Mouse (Mus musculus): ENCODE data around the gene Lmntd1. TPM values are rescaled to one million over a fixed set of nuclear protein-coding genes. Genes with fewer than 3 reads are reported as not detected.

Lmntd1 gene
- polyA plus RNA-seq, 1 experiment from 2014 or later, result 0.11 TPM

DNA sequence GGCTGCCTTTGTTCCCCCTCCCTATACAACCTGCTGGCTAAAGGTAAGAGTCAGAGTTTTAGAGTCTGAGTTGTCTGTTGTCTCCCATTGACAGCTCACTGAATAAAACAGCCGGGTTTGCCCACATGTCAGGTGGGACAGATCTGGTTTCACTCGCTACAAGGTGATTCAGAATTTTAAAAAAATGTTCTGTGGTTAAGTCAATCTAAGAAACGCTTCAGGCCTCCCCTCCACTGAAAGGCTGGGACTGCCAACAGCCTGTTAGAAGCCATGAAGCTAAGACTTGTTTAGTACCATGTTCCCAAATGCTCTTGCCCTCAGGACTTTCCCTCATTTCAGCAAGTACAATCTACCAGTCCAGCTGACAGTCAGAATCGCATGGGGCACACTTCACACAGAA, 244.8 kb downstream of the Lmntd1 start:
- H3K27ac ChIP-seq (replicated peaks), result no peak overlapping the region
- no peak overlapping the region for H3K4me3 ChIP-seq
- peaks cover 14% of the 10 kb centered on the region for H3K4me1 ChIP-seq
- DNase-seq (ENCODE audit: low spot score), result no peak
- H3K36me3 ChIP-seq, result no peaks in the 10 kb centered on the region
- no peaks in the 10 kb centered on the region for H3K9me3 ChIP-seq (replicated peaks)
- 82% methylated on average over 4 of the region's 4 CpGs for WGBS
- no peaks in the 10 kb centered on the region for H3K27me3 ChIP-seq (ENCODE audit: low read depth, poor library complexity, severe bottlenecking)

DNA sequence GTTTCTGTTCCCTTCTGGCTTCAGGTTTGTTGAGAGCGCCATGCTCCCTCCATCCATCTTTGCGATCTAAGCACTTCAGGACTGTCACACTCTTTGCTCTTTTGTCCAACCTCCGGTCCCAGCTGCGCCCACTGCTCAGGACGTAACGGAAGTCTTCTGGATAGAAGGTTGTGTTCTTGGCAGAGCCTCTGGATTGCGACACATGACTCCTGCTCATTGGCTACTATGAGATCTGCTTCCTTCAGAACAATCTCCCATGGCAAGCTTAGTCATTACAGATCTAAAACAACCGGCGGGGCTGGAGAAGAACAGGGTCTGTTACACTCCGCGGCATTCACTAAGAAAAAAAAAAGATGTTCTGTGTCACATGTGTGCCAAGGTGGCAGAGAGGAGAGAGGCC, 247.6 kb downstream of the Lmntd1 start:
- Histone ChIP-seq H3K27ac (replicated peaks) (no peak overlapping the region), H3K9me3 (replicated peaks) (no peaks in the 10 kb centered on the region), H3K36me3 (no peaks in the 10 kb centered on the region), H3K27me3 (ENCODE audit: low read depth, poor library complexity, severe bottlenecking) (0 out of 2 replicates have a peak, but pooled peaks cover 3% of the 10 kb centered on the region), H3K4me3 (no peak overlapping the region), H3K4me1 (0 out of 2 replicates have a peak, but pooled peaks cover 7% of the 10 kb centered on the region)
- no peak for DNase-seq (ENCODE audit: low spot score)
- WGBS, result 96% methylated on average over 11 of the region's 11 CpGs

DNA sequence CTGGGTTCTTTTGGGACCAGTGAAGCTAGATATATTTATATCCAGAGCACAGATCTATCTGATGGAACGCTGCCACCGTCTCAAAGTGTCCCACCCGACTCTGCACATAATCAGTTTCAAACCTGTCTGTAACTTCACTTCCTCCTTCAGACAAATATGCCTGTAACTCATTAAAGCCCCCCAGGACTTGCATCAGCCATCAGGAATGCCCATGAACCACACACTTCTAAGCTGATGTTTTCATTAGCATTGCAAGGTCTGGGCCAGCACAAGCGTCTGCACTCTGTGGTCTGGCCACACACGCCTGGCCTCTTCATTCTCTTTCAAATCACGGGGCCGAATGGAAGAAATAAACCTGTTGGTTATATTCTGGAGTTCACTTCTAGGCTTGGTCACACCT, 250.4 kb downstream of the Lmntd1 start:
- Histone ChIP-seq H3K4me3 (no peak overlapping the region), H3K27ac (replicated peaks) (no peak overlapping the region), H3K9me3 (replicated peaks) (no peaks in the 10 kb centered on the region), H3K36me3 (no peaks in the 10 kb centered on the region), H3K27me3 (ENCODE audit: low read depth, poor library complexity, severe bottlenecking) (0 out of 2 replicates have a peak, but pooled peaks cover 3% of the 10 kb centered on the region), H3K4me1 (peaks cover 6% of the 10 kb centered on the region)
- no peak for DNase-seq (ENCODE audit: low spot score)
- WGBS, result 76% methylated on average over 7 of the region's 7 CpGs

DNA sequence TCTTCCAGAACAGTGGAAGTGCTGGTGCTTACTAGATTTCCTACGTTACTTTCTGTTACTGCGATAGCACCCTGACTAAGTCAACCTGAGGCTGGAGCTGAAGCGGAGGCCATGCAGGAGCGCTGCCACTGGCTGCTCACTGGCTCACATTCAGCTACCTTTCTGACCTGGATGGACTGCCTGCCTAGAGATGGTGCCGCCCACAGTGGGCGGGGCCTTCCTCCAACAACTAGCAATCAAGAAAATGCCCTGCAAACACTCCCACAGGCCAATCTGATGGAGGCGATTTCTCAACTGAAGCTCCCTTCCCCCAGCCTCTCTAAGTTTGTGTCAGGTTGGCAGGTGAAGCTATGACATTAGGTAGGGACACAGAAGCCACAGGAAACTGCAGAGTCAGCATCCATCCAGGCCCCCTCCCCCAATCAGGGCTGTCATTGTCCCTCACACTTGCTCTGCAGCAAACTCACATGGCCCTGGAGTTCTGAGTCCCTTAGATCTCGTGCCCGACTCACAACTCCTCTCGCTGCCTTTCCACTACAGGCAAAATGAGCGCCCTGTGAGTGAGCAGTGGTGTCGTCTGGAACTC, 252.9 kb downstream of the Lmntd1 start:
- peaks cover 1% of the 10 kb centered on the region; the same call in 1 of the 2 replicates for H3K9me3 ChIP-seq (replicated peaks)
- no peak for DNase-seq (ENCODE audit: low spot score)
- H3K27me3 ChIP-seq (ENCODE audit: low read depth, poor library complexity, severe bottlenecking), result 0 out of 2 replicates have a peak, but pooled peaks cover 3% of the 10 kb centered on the region
- no peak overlapping the region for H3K4me3 ChIP-seq
- H3K27ac ChIP-seq (replicated peaks), result no peak overlapping the region
- peaks cover 6% of the 10 kb centered on the region for H3K4me1 ChIP-seq
- 69% methylated on average over 12 of the region's 12 CpGs for WGBS
- no peaks in the 10 kb centered on the region for H3K36me3 ChIP-seq

DNA sequence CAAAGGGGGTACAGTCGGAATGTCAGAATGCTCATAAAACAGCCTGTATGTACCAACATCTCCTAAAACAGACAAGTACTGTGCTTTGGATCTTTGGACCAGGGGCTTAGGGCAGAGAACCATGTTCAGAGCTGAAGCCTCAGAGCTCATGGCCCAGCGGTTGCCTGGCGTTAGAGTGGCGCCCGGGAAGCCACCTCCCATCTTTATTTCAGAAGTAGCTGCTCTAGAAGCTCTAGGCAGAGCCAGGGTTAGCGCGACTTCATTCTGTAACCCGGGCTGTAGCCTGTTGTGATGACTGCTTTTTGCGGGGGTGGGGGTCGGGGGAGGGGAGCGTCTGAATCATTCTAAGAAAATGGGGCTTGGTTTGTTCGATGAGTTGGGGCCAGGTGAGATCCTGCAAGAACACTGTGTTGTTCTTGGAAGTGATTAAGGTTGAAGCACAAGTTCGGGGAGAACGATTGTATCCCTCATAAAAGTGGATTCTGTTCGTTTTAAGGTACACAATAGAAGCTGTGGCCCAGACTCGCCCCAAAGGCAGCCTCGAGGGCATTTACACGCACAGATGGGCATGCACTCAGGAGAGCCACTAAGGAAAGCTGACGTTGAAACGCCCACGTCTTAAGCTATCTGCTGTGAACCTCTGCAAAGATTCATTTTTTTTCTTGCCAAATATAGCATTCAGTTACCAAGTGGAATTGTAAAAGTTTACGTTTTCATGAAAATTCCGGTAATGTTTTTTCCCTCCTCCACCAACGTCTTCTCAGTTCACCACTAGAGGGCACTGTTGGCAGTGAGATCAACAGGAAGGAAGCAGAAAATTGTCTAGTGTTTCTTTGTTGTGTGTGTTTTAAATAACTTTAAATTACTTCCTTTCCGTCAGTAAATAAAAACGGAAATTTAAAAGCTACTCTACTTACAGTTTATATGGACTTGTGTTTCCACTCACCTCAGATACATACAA, 254.4 kb downstream of the Lmntd1 start:
- peak; percentile 43 for DNase-seq (ENCODE audit: low spot score)
- WGBS, result 50% methylated on average over 26 of the region's 26 CpGs
- Histone ChIP-seq H3K9me3 (replicated peaks) (peaks cover 8% of the 10 kb centered on the region; the same call in 1 of the 2 replicates), H3K36me3 (no peaks in the 10 kb centered on the region), H3K27ac (replicated peaks) (peak overlapping the region; percentile 28; the same call in 1 of the 2 replicates), H3K4me1 (peaks cover 6% of the 10 kb centered on the region), H3K4me3 (no peak overlapping the region), H3K27me3 (ENCODE audit: low read depth, poor library complexity, severe bottlenecking) (0 out of 2 replicates have a peak, but pooled peaks cover 3% of the 10 kb centered on the region)

DNA sequence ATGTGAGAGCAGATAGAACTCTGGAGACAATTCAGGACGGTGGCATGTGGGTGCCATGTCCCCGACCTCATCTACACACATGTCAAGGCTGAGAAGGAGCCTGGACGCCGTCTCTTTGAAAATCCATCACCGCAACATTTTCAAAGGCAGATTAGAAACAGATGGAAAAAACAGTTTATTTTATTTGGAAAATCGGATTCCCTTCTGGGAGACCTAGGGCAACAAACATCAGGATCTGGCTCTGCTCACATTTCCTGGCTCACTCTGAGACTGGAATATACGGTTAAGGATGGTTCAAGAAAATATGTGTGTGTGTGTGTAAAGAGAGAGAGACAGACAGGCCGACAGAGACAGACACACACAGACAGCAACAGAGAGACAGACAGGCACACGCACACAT, 256.1 kb downstream of the Lmntd1 start:
- H3K4me3 ChIP-seq, result no peak overlapping the region
- H3K27ac ChIP-seq (replicated peaks), result no peak overlapping the region
- 83% methylated on average over 9 of the region's 9 CpGs for WGBS

DNA sequence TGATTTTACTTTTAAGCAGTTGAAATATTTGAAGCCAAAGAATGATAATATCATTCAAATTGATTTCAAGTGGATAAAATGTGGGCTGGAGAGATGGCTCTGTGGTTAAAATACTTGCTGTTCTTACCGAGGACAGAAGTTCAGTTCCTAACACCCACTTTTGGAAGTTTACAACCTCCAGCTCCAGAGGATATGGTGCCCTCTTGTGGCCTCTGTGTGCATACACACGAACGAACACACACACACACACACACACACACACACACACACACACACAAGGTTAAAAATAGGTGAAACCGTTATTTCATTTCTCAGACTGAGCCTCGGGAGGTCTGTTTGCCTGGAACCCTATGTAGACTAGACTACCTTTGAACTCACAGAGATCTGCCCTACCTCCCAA, 260.3 kb downstream of the Lmntd1 start:
- Histone ChIP-seq H3K27me3 (ENCODE audit: low read depth, poor library complexity, severe bottlenecking) (no peaks in the 10 kb centered on the region), H3K36me3 (no peaks in the 10 kb centered on the region), H3K27ac (replicated peaks) (no peak overlapping the region), H3K4me1 (peaks cover 8% of the 10 kb centered on the region), H3K4me3 (no peak overlapping the region), H3K9me3 (replicated peaks) (peaks cover 8% of the 10 kb centered on the region; the same call in 1 of the 2 replicates)
- DNase-seq (ENCODE audit: low spot score), result no peak
- WGBS, result 95% methylated on average over 5 of the region's 5 CpGs

More for the DNA sequence above, 256.1 kb downstream of the Lmntd1 start:
- H3K36me3 ChIP-seq, result no peaks in the 10 kb centered on the region
- no peak for DNase-seq (ENCODE audit: low spot score)
- H3K4me1 ChIP-seq, result peaks cover 6% of the 10 kb centered on the region
- H3K9me3 ChIP-seq (replicated peaks), result peaks cover 8% of the 10 kb centered on the region; the same call in 1 of the 2 replicates
- H3K27me3 ChIP-seq (ENCODE audit: low read depth, poor library complexity, severe bottlenecking), result 0 out of 2 replicates have a peak, but pooled peaks cover 3% of the 10 kb centered on the region

DNA sequence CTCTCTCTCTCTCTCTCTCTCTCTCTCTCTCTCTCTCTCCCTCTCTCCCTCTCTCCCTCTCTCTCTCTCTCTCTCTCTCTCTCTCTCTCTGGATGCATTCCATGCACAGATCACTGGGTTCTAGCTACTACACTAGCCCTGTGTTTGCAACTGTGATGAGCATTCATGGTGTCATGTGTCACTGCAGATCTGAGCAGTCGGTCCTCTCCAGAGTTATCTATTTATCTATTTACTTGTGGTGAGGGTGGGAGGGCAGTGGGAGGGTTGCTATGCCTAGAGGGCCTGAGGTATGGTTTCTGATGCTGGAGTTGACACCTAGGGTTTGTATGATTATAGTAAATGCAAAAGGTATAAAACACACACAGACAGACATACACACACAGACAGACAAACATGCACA, 261.4 kb downstream of the Lmntd1 start:
- no peak for DNase-seq (ENCODE audit: low spot score)
- Histone ChIP-seq H3K27ac (replicated peaks) (no peak overlapping the region), H3K36me3 (no peaks in the 10 kb centered on the region), H3K9me3 (replicated peaks) (peaks cover 8% of the 10 kb centered on the region; the same call in 1 of the 2 replicates), H3K4me1 (peaks cover 10% of the 10 kb centered on the region), H3K4me3 (no peak overlapping the region), H3K27me3 (ENCODE audit: low read depth, poor library complexity, severe bottlenecking) (no peaks in the 10 kb centered on the region)
- WGBS, result 50% methylated on average over 1 of the region's 1 CpGs

DNA sequence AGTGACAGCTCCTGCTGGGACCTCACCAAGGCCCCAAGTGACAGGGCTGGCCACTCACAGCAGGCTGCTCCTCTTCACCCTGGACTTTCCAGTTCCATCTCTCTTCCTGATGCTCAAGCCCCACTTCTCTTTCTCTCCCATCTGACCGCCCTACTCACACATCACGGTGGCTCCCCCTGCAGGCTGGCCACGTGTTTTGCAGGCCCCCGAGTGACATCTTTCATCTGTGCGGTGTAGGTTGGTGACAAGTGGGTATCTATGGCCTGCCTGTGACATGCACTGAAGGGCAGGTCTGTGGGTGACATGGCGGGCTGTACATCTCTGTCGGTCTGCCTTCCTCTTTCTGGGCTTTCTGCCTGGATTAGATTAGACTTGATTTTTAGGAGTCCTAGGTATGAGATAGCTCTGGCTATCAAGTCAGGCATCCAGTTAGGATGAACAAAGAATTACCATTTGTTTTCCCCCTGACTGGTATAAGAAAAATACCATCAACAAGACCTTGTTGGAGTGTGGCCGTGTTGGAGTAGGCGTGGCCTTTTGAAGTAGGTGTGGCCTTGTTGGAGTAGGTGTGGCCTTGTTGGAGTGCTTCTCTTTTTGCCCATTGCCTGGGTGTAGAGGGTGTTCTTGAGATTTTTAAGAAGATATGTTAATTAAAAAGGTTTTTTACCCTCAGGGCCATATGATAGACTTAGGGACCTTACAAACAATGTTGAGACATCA, 265.8 kb downstream of the Lmntd1 start:
- Histone ChIP-seq H3K27ac (replicated peaks) (no peak overlapping the region), H3K4me3 (no peak overlapping the region), H3K4me1 (peaks cover 12% of the 10 kb centered on the region), H3K27me3 (ENCODE audit: low read depth, poor library complexity, severe bottlenecking) (no peaks in the 10 kb centered on the region), H3K36me3 (no peaks in the 10 kb centered on the region), H3K9me3 (replicated peaks) (no peaks in the 10 kb centered on the region)
- DNase-seq (ENCODE audit: low spot score), result peak; percentile 38
- 65% methylated on average over 9 of the region's 9 CpGs for WGBS

DNA sequence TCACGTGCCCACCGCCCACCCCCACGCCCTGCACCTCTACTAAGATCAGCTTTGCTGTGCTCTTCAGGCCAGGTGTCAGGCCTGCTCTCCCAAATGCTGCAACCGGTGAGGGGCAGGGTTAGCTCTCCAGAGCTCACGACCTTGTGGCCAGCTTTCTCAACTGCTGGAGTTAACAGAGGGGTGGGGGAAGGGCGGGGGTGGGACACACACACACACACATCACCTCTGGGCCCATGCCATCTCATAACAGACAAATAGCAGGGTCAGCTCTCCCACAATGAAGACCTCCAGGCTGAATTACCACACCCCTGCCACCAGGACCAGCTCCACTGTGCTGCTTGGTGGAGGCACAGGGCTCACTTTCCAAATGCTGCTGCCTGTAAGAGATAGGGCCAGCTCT, 266.5 kb downstream of the Lmntd1 start:
- 79% methylated on average over 6 of the region's 6 CpGs for WGBS
- no peaks in the 10 kb centered on the region for H3K36me3 ChIP-seq

DNA sequence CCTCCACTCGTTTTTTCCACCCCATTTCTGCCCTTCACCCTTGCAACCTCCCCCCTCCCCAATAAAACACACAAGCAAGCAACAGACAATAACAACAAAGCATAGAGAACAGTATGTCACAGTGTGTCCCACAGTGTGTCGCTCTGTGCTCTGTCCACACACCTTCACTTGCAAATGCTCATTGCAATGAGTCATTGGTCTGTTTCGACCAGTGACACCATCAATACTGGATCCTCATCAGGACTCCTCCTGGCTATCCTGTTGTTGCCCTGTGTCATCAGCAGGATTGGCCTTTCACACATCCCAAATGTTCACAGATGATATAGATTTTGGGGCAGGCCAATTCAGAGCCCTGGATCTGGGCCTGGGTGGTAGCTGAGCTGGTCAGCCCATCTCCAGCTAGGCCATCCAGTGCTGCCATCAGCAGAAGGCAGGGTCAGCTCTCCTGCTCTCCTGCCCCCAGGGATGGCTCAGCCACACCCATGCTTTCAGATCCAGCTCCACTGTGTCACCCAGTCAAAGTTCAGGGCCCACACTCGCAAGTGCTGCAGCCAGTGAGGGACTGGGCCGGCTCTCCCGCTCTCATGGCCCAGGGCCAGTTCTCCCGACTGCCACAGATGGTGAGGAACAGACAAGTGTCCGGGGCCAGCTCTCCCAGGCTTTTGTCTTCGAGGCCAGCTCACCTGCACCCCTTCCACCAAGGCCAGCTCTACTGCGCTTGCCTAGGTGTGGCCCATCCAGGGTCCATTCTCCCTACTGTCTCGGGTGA, 267.1 kb downstream of the Lmntd1 start:
- WGBS, result 79% methylated on average over 11 of the region's 11 CpGs
- no peaks in the 10 kb centered on the region for H3K9me3 ChIP-seq (replicated peaks)
- H3K36me3 ChIP-seq, result no peaks in the 10 kb centered on the region
- H3K27ac ChIP-seq (replicated peaks), result no peak overlapping the region
- H3K27me3 ChIP-seq (ENCODE audit: low read depth, poor library complexity, severe bottlenecking), result no peaks in the 10 kb centered on the region
- no peak for DNase-seq (ENCODE audit: low spot score)
- H3K4me3 ChIP-seq, result no peak overlapping the region
- H3K4me1 ChIP-seq, result peaks cover 12% of the 10 kb centered on the region

More for the DNA sequence above, 266.5 kb downstream of the Lmntd1 start:
- Histone ChIP-seq H3K27me3 (ENCODE audit: low read depth, poor library complexity, severe bottlenecking) (no peaks in the 10 kb centered on the region), H3K4me3 (no peak overlapping the region), H3K27ac (replicated peaks) (no peak overlapping the region), H3K9me3 (replicated peaks) (no peaks in the 10 kb centered on the region), H3K4me1 (peaks cover 12% of the 10 kb centered on the region)
- DNase-seq (ENCODE audit: low spot score), result no peak

DNA sequence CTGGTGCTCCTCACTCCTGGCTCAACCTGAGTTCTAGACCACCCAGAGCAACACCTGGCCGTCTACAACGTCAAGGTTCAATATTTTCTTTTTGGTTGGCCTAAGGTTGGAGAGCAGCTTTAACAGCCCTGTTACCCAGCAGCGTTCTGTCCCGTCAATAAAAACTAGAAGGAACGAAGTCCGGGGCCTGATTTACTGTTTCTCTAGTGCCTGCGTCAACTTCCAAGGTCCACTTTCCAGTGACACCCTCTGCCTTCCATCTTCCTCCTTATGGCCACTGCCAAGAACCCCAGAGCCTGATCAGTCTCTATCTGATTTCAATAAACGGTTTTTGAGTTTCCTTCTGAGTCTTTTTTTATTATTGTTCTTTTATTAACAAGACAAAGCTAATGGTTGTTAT, 267.8 kb downstream of the Lmntd1 start:
- Histone ChIP-seq H3K4me1 (peaks cover 12% of the 10 kb centered on the region), H3K27ac (replicated peaks) (no peak overlapping the region), H3K27me3 (ENCODE audit: low read depth, poor library complexity, severe bottlenecking) (no peaks in the 10 kb centered on the region), H3K36me3 (no peaks in the 10 kb centered on the region), H3K9me3 (replicated peaks) (no peaks in the 10 kb centered on the region), H3K4me3 (no peak overlapping the region)
- 89% methylated on average over 8 of the region's 8 CpGs for WGBS
- DNase-seq (ENCODE audit: low spot score), result no peak
